Mouse (Mus musculus): ENCODE measurements at regions not wholly inside any gene's neighbourhood (a gene's known extent, or its start where the extent isn't known, plus 50 kb on each side); places are given as distances from the start of the nearest gene placed in this dataset.
A peak's percentile ranks its signal among the peaks of the same experiment; 100 is the strongest.

DNA sequence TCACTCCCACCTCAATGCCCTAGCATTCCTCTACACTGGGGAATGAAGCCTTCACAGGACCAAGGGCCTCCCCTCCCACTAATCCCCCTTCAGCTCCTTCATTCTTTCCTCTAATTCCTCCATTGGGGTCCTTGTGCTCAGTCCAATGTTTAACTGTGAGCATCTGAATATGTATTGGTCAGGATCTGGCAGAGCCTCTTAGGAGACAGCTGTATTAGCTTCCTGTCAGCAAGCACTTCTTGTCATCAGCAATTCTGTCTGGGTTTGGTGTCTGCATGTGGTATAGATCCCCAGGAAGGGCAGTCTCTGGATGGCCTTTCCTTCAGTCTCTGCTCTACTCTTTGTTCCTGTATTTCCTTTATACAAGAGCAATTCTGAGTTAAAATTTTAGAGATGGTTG, 426.8 kb upstream of the 2610001J05Rik start:
- no peak for DNase-seq (ENCODE audit: low spot score in 2 of 2)

DNA sequence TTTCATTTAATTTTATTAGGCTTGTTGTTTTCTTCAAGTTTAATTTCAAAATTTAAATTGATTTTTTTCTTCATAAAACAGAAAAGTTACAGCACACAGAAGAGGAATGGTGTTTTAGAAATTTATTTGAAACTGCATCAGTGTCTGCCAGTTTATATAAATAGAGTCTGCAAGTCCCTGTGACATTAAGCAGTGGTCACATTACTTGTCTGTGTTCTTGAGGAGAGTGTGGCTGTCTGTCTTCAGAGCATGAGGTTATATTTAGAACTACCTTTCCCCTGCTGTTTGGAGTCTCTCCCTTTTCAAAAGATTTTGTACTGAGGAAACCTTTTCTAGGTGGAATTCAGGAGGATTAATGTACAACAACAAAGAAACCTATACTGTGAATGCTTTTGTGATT, 426.1 kb upstream of the 2610001J05Rik start:
- no peak for DNase-seq (ENCODE audit: low spot score in 2 of 2)

DNA sequence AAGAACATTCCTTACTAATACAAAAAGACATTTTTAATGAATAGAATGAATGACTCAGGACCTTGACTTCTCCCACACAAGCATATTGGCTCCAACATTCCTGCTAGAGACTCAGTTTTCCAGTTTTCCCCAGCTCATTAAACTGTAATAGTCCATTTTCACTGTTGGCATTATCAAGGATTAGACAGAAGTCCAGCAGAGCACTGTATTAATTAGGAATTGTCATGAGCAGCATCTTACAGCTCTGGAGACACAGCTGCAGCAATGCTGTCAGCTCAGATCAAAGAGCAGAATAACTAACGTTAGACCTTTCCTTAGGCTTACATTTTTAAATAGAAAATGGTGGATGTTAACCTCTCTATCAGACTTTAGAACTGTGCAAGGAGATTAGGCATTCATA, 419.5 kb upstream of the 2610001J05Rik start:
- no peak for DNase-seq (ENCODE audit: low spot score in 2 of 2)

DNA sequence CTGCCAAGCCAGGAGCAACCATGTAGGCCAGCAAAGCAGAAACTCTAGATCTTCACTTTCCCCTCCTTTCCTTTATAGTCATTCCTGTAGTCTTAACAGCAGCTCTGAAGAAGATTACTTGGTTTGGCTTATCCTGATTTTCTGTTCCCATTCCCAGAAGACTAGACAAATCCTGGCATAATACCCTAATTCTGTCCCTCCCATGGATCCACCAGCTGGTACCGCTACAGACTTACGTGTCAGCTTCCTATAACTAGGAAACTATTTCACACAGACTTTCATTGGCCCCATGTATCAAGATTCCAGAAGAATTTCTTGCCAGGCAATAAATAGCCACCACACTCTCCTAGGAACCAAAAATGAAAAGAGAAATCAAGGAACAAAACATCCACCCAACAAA, 410.2 kb upstream of the 2610001J05Rik start:
- DNase-seq (ENCODE audit: low spot score in 2 of 2), result no peak

DNA sequence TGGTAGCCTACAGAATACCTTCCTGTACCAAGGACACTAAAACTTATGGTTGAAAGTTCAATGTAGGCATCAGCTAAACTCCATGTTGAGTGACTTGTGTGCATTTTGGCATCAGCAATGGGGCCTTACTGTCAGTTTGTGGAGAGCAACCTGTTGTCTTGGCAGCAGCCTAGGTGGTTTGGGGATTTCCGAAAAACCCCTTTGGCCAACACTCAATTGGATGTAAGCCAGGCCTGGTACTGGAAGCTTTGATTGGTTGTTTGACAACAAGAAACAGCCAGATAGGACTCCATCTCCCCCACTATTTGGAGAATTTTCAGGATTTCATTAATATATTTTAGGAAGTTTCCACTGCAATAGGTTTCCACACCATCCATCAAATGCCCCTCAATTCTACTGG, 390.6 kb upstream of the 2610001J05Rik start:
- DNase-seq (ENCODE audit: low spot score in 2 of 2), result no peak

DNA sequence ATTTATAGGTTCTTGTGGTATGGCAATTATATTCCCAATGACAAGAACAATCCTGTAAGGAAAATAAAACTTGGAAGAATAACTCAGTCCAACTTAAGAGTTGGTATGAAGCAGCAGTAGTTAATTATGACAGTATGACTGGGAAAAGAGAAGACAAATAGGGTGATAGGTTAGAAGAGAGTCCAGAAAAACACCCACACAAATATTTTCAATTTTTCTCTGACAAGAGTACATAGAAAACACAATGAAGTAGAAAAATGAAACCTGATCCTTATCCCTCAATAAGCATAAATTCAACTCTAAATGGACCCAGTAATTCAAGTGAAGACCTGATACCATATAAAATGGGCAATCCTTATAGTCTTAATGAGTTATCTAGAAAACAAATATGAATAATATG, 369.0 kb upstream of the 2610001J05Rik start:
- no peak for DNase-seq (ENCODE audit: low spot score in 2 of 2)

DNA sequence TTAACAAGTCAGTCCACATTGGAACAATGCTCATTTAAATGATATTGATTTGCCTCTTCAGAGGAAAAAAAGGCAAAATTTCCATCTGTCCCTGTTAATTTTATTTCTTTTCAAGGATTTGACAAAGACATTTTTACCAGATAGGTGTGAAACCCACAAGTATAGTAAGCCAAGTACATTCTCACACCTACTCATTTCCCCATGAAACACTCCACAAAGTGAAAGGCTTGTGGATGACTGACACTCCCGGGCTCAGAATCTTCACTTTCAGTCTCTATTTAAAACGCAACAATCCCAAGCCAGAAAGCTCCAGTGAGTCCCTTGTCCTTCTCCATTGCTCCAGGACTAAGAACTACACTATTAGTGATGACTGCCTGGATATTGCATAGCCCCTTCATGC, 367.8 kb upstream of the 2610001J05Rik start:
- no peak for DNase-seq (ENCODE audit: low spot score in 2 of 2)

DNA sequence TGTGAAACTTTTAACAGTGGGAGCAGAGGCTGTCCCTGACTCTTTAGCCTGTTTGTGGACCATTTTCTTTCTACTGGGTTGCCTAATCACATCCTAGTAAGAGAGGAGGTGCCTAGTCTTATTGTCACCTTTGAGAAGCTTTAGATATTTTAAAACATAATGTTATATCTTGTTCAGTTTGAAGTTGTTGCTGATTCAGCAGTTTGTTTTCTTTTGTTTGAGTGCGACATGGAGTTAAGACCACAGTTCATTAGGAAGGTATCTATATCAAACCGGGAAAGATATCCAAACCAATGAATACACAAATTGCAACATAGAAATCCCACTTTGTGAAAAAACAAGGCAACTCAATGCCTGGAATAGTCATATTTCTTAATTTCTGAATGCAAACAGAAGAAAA, 359.5 kb upstream of the 2610001J05Rik start:
- DNase-seq (ENCODE audit: low spot score in 2 of 2), result no peak

DNA sequence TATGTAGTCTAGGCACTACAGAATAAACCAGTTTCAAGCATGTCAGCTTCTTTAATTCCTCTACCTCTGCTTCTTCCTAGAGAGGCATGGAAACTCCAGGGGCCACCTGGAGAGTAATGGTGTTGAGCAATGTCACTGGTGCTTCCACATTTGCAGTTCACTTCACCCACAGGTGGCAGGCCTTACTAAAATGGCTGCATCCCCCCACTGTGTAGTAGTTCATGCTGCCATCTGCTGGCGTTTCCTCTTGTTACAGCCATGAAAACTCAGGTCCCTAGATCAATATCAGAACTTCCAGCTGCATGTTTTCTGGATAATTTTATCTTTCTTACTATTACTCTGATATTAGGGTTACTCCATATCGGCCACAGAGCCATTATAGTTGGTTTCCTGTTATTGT, 336.2 kb upstream of the 2610001J05Rik start:
- peak in 1 of 2 experiments; percentile 6 for DNase-seq (ENCODE audit: low spot score in 2 of 2)

DNA sequence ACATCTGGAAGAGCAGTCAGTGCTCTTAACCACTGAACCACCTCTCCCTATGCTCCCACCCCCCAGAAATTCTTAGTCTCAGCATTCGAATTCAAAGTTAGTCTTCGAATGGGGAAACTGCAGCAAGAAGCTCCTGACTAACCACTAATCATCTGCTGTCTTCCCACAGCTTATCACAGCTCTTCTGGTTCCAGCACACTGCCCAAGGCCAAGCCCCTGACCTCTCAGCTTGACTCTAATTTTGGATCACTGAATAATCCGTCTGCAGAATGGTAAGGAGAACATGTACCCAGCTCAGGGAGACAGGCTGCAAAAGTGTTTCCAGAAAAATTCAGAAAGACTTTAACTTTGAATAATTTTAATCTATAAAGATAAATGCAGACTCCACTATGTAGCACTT, 325.8 kb upstream of the 2610001J05Rik start:
- DNase-seq (ENCODE audit: low spot score in 2 of 2), result no peak

DNA sequence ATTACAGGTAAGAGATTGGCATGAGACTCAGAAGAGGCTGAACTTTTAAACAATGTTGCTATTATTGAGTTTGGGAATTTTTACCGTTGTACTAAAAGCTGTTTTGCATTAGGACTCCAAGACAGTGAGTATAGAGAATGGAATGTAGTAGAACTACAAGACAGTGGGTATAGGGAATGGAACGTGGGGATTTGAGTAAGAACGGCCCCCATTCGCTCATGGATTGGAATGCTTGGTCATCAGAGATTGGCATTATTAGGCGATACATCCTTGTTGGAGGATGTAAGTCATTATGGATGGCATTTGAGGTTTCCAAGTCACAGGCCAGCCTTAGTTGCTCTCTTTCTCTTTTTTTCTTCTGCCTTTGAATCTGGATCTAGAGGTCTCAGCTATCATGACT, 324.0 kb upstream of the 2610001J05Rik start:
- DNase-seq (ENCODE audit: low spot score in 2 of 2), result no peak

DNA sequence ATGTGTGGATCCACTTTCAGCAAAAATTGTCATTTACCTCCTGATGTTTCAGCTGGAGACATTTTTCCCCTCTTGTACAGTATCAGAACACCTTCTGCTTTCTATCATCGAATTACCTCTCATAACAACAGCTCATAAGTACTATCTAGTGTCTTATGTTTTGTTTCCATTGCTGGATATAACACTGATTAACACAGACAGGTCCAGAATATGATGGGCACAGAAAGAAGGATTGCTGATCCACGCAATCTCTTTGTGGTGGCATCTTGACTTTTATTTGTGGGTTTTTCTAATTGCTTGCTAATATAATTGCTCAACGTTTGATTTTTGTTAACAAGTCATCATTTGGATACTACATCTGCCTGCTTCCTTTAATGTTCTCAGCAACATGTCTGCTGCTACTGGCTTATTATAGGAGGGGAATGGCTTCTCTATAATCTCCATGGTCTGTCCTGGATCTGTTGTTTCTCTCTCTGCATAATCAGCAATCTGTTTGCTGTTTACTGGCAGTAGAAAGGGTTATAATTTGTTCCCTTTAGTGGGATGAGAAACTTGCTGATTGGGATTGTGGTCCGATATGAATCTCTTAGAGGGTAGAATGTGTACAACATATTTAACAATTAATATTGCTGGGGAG, 320.2 kb upstream of the 2610001J05Rik start:
- no peak for DNase-seq (ENCODE audit: low spot score in 2 of 2)

DNA sequence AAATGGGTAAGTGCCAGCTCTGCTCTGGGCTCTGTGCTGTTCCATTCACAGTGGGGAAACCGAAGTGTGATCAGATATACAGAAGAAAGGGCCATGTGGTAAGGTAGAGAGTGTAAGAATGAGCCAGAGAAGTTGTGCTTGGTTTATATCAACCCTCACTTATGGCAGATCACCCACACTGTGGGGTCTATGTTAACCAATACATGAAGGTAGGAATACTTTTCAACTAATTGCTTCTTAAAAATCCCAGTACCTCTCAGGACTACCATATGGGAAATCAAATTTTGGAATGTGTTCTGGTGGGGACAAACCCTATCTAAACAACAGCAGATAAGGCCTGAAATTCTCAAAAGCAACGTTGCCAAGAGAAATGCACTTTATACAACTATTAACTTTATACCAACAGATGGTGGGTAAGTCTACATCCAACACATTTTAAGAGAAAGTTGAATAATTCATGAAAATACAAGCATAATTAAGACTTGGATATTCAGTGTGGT, 314.7 kb upstream of the 2610001J05Rik start:
- no peak for DNase-seq (ENCODE audit: low spot score in 2 of 2)

DNA sequence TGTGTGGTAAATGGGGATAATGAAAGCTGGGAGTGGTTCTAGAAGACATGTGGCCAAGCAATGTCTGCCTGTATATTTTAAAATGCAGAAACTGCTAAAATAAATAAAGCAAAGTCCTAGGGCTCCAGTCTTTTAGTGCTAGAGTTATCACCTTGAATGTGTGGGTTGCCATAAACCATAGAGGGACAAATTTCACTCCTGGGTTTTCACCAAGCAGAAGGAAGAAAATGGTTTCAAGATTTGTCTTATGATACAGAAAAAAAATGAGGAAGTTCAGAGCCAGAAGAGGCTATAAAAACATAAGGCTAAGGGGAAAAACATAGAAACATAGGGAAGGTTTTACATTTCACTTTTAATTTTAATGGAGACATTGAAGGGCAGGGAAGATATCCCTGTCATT, 276.1 kb upstream of the 2610001J05Rik start:
- DNase-seq (ENCODE audit: low spot score in 2 of 2), result no peak

DNA sequence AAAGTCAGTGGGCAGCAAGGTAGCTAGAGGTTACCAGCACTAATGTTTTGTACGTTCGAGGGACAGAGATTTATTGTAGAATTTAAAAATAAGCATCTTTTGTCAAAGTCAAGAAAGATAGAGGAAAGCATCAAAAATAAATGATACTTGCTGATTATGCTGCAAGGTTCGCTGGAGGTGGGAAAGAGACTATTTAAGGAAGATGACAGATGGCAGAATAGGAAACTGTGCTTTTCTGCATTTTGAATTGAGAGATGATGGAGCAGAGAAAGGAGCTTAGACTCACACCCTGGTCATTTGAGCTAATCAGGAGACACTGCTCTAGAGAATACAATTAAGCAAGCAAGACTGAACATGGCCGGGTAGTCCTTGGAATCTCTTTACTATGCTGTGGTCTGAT, 275.1 kb upstream of the 2610001J05Rik start:
- DNase-seq (ENCODE audit: low spot score in 2 of 2), result no peak

DNA sequence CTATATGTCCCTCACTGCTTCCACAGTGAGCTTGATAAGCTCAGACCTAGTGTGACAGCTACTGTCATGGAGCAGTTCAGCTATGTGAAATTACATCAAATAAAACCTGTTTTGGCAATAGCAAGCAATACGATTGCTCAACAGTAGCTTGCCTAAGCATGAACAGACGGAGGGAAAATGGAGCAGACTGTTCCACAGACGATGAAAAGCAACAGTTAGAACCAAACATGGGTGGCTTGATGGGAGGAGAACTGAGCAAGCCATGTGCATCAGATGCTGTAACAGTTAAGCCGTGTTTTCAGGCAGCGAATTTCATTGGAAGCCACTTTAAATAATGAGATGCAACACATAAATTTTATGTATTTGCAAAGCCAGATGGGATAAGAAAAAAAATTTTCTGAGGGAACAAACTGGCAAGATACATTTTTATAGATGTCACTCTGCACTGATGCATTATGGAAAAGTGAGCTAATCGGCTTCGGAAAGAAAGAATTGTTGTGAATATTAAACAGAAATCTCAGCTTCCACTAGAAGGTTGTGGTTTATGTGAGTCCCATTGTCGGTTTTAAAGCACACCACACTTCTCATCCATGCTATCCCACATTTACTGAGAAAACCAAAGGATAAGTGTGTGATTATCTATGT, 270.9 kb upstream of the 2610001J05Rik start:
- no peak for DNase-seq (ENCODE audit: low spot score in 2 of 2)

DNA sequence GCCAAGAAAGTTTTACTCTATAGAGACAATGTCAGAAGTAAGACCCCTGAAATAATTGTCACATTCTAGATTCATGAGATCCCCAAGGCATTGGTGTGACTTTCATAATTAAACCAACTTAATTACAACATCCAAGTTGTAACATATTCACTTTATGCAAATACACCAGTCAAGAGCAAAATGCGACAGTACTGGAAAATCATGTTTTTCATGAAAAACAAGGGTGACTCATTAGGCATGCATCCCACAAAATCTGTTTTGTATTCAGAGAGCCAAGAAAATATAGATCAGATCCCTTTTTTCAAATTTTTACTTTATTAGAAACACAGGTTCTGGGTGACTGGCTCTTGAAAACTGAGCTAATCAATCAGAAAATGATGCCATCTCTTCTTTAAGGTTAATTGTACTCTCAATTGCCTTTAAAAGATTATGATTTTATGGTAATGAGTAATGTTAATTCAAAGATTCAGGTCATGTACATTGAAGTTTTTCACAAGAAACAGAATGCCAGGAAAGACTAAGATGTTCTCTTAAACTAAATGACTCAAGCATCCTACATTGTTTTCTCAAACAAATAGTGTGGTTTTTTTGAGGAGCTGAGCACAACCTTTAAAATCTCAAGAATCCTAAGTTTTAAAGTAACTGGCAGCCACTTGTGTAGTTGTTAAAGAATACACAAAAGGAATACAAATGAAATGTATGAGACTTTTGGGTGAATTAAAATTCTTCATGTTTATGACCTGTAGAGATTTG, 259.2 kb upstream of the 2610001J05Rik start:
- DNase-seq (ENCODE audit: low spot score in 2 of 2), result no peak

DNA sequence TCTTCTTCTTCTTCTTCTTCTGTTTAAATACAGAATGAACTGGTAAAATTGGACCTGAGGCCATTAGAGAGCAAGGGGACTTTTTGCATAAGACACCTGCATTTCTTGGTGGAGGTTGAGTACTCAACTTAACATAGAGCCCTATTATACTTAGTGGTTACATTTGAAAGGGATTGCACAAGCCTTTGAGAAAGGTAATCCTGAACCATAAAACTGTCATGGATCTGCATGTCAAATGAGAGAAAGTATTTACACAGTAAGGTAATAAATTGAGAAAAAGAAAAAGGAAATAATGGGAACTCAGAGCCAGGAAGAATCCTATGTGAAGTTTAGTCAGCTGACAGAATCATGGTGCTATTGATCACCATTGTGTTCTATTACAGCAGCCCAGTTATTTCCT, 258.1 kb upstream of the 2610001J05Rik start:
- no peak for DNase-seq (ENCODE audit: low spot score in 2 of 2)

DNA sequence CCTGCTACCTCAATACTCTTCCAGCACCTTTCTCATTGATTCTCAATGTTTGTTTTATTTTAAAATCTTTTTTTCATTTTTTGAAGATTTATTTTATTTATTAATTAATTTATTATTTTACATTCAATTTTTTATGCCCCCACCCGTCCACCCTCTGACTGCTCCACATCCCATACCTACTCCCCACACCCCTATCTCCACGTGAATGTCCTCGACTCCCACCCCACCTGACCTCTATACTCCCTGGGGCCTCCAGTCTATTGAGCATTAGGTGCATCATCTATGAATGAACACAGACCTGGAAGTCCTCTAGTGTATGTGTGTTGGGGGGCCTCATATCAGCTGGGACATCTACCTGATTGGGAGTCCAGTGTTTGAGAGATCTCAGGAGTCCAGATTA, 251.0 kb upstream of the 2610001J05Rik start:
- DNase-seq (ENCODE audit: low spot score in 2 of 2), result no peak

DNA sequence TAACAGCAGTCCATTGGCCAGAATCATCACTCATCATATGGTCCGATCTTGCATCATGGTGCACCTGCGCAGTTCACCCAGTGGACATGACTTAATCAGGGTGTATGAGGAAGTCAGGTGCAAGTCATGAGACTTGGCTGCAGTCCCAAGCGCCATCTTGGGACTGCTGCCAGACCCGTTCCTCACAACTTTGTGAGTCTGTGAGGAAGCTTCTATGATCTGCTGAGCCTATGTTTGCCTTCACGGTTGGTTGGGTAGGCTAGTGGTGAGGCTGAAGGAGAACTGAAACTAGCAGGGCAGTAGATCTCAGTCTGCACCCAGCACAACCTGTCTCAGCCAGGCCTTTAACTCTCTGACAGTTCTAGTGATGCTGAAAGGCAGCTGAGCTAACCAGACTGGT, 250.2 kb upstream of the 2610001J05Rik start:
- no peak for DNase-seq (ENCODE audit: low spot score in 2 of 2)

DNA sequence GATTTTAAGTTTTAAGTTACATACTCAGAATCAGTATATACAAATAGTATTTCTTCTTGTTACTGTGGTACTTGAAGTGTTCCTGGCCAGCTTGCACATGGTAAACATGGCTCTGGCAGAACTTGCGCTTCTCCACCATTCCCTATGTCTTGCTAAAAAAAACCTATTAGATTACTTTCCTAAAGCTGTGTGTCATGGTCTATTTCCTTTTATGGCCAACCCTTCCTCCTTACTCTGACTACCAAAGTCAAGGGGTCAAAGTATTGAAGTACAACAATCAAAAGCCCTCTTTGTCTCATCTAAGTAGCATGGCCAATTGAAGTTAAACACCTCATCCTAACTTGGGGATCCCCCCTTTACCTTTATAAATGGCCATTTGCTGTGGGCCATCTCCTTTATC, 223.6 kb upstream of the 2610001J05Rik start:
- no peak for DNase-seq (ENCODE audit: low spot score in 2 of 2)

DNA sequence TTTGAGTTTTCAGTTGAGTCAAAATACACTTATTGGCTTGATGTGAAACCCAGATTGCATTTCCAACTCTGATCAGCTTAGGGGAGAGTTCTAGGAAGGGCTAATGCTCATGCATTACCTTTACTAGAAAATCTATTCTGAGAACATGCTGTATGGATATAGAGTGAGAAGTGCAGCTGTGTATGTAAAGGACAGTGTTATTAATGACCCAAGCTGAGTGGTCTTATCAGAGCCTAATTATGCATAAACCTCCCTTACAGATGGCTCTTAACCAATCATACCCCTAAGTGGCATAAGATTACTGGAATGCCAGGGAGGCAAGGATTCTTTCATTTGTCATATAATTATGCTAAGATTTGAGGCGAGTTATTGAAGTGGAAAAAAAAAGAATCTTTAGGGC, 210.6 kb upstream of the 2610001J05Rik start:
- no peak for DNase-seq (ENCODE audit: low spot score in 2 of 2)

DNA sequence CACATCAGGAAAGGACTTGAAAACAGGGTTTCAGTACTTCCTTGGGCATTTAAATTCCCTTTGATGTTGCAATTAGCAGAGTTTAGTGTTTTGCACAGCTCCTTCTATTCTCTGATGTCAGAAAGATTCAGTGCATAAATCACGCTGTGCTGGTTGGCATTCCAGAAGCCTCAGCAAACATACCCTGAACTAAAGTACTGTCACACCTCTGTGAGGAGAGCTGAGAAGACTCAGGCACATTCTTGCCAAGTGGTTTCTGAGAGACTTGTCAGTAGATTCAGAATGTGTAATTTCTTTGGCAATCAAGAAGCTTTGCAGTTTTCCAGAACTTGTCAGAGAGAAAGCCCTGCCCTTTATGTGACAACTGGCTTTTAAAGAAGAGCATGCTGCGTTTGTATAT, 192.4 kb upstream of the 2610001J05Rik start:
- DNase-seq (ENCODE audit: low spot score in 2 of 2), result no peak
